Mouse (Mus musculus) intestine, embryonic 15.5 days (tissue): ENCODE data around the gene Slc17a6. TPM values are rescaled to one million over a fixed set of nuclear protein-coding genes. Genes with fewer than 3 reads are reported as not detected.
A peak's percentile ranks its signal among the peaks of the same experiment; 100 is the strongest.

Experiments
- ATAC-seq: fragments of 200-750 bp; cut with Nextera tagmentation; 2 replicates; pipeline ENCODE4 v1.8.0; 2017; ENCODE audit warnings: moderate TSS enrichment, moderate library complexity
- H3K27ac ChIP-seq: fragments of 300-500 bp; sonication (generic); 2 replicates; pipeline ENCODE4 v1.5.1; 2015; ENCODE audit warnings: mild to moderate bottlenecking, inconsistent platforms
- H3K27me3 ChIP-seq: fragments of 300-500 bp; sonication (generic); replicated peaks from 2 replicates; pipeline ENCODE4 v1.6.1; 2015; ENCODE audit warnings: inconsistent platforms
- H3K36me3 ChIP-seq: fragments of 300-500 bp; sonication (generic); 2 replicates; pipeline ENCODE4 v1.6.1; 2015; ENCODE audit warnings: inconsistent platforms
- H3K4me1 ChIP-seq: fragments of 300-500 bp; sonication (generic); replicated peaks from 2 replicates; pipeline ENCODE4 v1.6.1; 2015; ENCODE audit warnings: inconsistent platforms
- H3K4me2 ChIP-seq: fragments of 300-500 bp; sonication (generic); replicated peaks from 2 replicates; pipeline ENCODE4 v1.6.1; 2015; ENCODE audit warnings: mild to moderate bottlenecking, inconsistent platforms
- H3K4me3 ChIP-seq: fragments of 300-500 bp; sonication (generic); replicated peaks from 2 replicates; pipeline ENCODE4 v1.5.1; 2015; ENCODE audit warnings: inconsistent platforms
- H3K9ac ChIP-seq: fragments of 300-500 bp; sonication (generic); 2 replicates; pipeline ENCODE4 v1.6.1; 2015; ENCODE audit warnings: inconsistent platforms
- H3K9me3 ChIP-seq: fragments of 300-500 bp; sonication (generic); 2 replicates; pipeline ENCODE4 v1.6.1; 2016; ENCODE audit warnings: inconsistent platforms
- WGBS: fragments of 180-500 bp; shearing (Covaris S2); methylation state at CpG from one replicate; pipeline ENCODE4 v1.1.7; 2015; 5-methylcytosine and 5-hydroxymethylcytosine counted together
- polyA plus RNA-seq: library from polyadenylated mRNA; unstranded; fragments of >200 nt; fragmentation: Nextera tagmentation; extraction: Ambion mirVana; gene quantifications from 2 replicates; pipeline ENCODE4 v1.2.1, GENCODE M21; 2015

The Slc17a6 gene
- 0.34 TPM in 2 replicates for polyA plus RNA-seq

- Histone ChIP-seq H3K36me3 (no peaks in the 10 kb centered on the region), H3K4me2 (no peak within 1 kb of the TSS), H3K27me3 (peaks cover 45% of the 10 kb centered on the region), H3K4me3 (no peak within 1 kb of the TSS), H3K4me1 (no peaks in the 10 kb centered on the region; the same call in 1 of the 2 replicates), H3K9me3 (no peaks in the 10 kb centered on the region), H3K9ac (no peak within 1 kb of the TSS), H3K27ac (no peak within 1 kb of the TSS)
- under 1% methylated on average over 23 of the region's 23 CpGs for WGBS
- peak; percentile 23; the same call in 1 of the 2 replicates for ATAC-seq
These were observed at the start of gene Slc17a6 for GRCm38 (mm10) chr7:51621694-51622145. Gene Slc17a6, plus strand, starts transcription at chr7:51622006.

DNA sequence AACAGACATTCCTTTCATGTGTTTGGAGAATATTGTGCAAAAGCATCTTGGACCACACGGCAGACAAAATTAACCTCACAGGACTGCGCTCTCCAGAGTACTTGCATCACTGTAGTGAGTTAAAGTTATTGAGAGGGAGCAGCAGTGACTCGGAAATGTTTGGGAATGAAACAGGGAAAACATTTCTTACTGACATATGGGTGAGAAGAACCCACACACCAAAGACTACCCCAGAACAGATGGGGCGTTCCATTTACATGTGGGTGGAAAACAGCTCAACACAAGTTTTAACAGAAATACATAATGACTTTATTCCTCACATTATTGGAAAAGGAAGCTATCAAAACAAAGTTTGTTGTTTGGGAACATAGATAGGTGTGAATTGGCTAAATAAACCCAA lies 21.8 kb upstream of the Slc17a6 start:
- Histone ChIP-seq H3K9me3 (no peaks in the 10 kb centered on the region), H3K27ac (no peak overlapping the region), H3K9ac (no peak overlapping the region), H3K4me2 (no peak overlapping the region), H3K27me3 (no peaks in the 10 kb centered on the region), H3K4me1 (no peaks in the 10 kb centered on the region), H3K4me3 (no peak overlapping the region), H3K36me3 (no peaks in the 10 kb centered on the region)
- WGBS, result 74% methylated on average over 4 of the region's 4 CpGs
- ATAC-seq, result no peak

GRCm38 (mm10) chr7:51603741-51604140 lies 18.1 kb upstream of the Slc17a6 start:
- Histone ChIP-seq H3K9me3 (no peaks in the 10 kb centered on the region), H3K4me3 (no peak overlapping the region), H3K4me2 (no peak overlapping the region), H3K36me3 (no peaks in the 10 kb centered on the region), H3K9ac (no peak overlapping the region), H3K27me3 (no peaks in the 10 kb centered on the region), H3K4me1 (no peaks in the 10 kb centered on the region), H3K27ac (no peak overlapping the region)
- WGBS, result 86% methylated on average over 12 of the region's 12 CpGs
- ATAC-seq, result no peak

DNA sequence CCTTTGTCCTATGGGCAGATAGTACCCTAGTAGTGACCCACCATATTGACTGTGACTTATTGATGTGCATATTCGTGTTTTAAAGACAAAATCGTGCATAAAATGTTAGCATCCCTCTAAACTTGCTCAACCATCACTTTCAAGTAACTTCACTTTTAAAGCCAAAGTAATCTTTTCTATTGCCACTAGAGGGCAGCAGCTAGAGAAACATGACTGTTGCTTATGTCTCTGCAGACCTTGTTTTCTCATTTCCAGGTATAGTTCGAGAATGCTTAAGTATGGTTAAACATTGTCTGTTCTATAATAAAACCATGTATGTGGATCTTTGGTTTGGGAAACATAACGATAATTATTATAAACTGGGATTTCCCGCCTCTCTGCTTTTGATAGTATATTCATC lies 7.4 kb upstream of the Slc17a6 start:
- Histone ChIP-seq H3K9ac (no peak overlapping the region), H3K4me1 (no peaks in the 10 kb centered on the region), H3K27ac (no peak overlapping the region), H3K4me3 (no peak overlapping the region), H3K4me2 (no peak overlapping the region), H3K9me3 (no peaks in the 10 kb centered on the region), H3K36me3 (no peaks in the 10 kb centered on the region), H3K27me3 (no peaks in the 10 kb centered on the region)
- no peak for ATAC-seq
- WGBS, result 44% methylated on average over 5 of the region's 5 CpGs

DNA sequence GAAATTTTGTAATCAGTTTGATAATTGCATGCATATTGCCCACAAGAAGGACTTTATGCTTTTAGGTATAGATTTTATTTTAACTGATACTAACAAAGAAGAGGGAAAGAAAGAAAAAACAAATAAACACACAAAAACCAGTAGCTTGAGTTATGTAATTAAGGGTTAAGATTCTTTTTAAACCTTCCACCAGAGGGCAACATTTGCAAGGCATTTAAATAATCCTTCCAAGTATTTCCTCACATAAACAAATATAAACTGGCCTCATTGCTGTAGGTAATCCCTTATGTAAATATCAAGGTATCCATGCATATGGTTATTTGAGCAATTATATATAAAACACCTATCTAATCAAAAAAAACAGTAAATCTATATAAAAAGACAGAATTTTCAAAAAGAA lies 3.9 kb upstream of the Slc17a6 start:
- Histone ChIP-seq H3K27ac (no peak overlapping the region), H3K9me3 (no peaks in the 10 kb centered on the region), H3K4me3 (no peak overlapping the region), H3K4me1 (no peaks in the 10 kb centered on the region; the same call in 1 of the 2 replicates), H3K36me3 (no peaks in the 10 kb centered on the region), H3K9ac (no peak overlapping the region), H3K27me3 (peaks cover 15% of the 10 kb centered on the region), H3K4me2 (no peak overlapping the region)
- no peak for ATAC-seq

GRCm38 (mm10) chr7:51618412-51618811 lies 3.4 kb upstream of the Slc17a6 start:
- H3K4me3 ChIP-seq, result no peak overlapping the region
- no peak for ATAC-seq
- H3K36me3 ChIP-seq, result no peaks in the 10 kb centered on the region
- no peak overlapping the region for H3K4me2 ChIP-seq
- H3K9ac ChIP-seq, result no peak overlapping the region
- no peaks in the 10 kb centered on the region; the same call in 1 of the 2 replicates for H3K4me1 ChIP-seq
- H3K27ac ChIP-seq, result no peak overlapping the region
- WGBS, result 37% methylated on average over 2 of the region's 2 CpGs
- H3K27me3 ChIP-seq, result peaks cover 16% of the 10 kb centered on the region
- H3K9me3 ChIP-seq, result no peaks in the 10 kb centered on the region

DNA sequence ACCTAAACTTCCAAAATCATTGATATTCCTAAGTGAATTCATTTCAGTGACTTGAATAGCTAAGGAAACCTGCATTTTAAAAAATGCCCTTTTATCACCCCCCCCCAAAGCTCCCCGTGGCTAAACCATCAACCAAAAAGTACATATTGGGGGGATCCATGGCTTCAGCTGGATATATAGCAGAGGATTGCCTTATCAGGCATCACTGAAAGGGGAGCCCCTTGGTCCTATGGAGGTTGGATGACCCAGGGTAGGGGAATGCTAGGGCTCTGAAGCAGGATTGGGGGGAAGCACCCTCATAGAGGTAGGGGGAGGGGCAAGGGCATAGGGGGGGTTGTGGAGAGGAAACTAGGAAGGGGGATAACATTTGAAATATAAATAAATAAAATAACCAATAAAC lies 1.8 kb upstream of the Slc17a6 start:
- ATAC-seq, result no peak
- peaks cover 30% of the 10 kb centered on the region for H3K27me3 ChIP-seq
- no peak overlapping the region for H3K9ac ChIP-seq
- no peak overlapping the region for H3K4me3 ChIP-seq
- H3K27ac ChIP-seq, result no peak overlapping the region
- no peak overlapping the region for H3K4me2 ChIP-seq
- no peaks in the 10 kb centered on the region for H3K36me3 ChIP-seq
- WGBS, result 41% methylated on average over 1 of the region's 1 CpGs
- no peaks in the 10 kb centered on the region for H3K9me3 ChIP-seq
- H3K4me1 ChIP-seq, result no peaks in the 10 kb centered on the region; the same call in 1 of the 2 replicates

GRCm38 (mm10) chr7:51622196-51622595 lies 390 bp downstream of the Slc17a6 start:
- no peaks in the 10 kb centered on the region for H3K36me3 ChIP-seq
- no peak for ATAC-seq
- H3K4me1 ChIP-seq, result no peaks in the 10 kb centered on the region; the same call in 1 of the 2 replicates
- H3K9me3 ChIP-seq, result no peaks in the 10 kb centered on the region
- under 1% methylated on average over 18 of the region's 18 CpGs for WGBS
- H3K27ac ChIP-seq, result no peak overlapping the region
- no peak overlapping the region for H3K9ac ChIP-seq
- peaks cover 50% of the 10 kb centered on the region for H3K27me3 ChIP-seq
- H3K4me2 ChIP-seq, result no peak overlapping the region
- no peak overlapping the region for H3K4me3 ChIP-seq

GRCm38 (mm10) chr7:51622666-51623065 lies 860 bp downstream of the Slc17a6 start:
- H3K9ac ChIP-seq, result no peak overlapping the region
- peaks cover 54% of the 10 kb centered on the region for H3K27me3 ChIP-seq
- H3K9me3 ChIP-seq, result no peaks in the 10 kb centered on the region
- H3K4me1 ChIP-seq, result no peaks in the 10 kb centered on the region; the same call in 1 of the 2 replicates
- no peak overlapping the region for H3K4me3 ChIP-seq
- no peak for ATAC-seq
- 3% methylated on average over 5 of the region's 5 CpGs for WGBS
- no peaks in the 10 kb centered on the region for H3K36me3 ChIP-seq
- H3K27ac ChIP-seq, result no peak overlapping the region
- H3K4me2 ChIP-seq, result no peak overlapping the region

DNA sequence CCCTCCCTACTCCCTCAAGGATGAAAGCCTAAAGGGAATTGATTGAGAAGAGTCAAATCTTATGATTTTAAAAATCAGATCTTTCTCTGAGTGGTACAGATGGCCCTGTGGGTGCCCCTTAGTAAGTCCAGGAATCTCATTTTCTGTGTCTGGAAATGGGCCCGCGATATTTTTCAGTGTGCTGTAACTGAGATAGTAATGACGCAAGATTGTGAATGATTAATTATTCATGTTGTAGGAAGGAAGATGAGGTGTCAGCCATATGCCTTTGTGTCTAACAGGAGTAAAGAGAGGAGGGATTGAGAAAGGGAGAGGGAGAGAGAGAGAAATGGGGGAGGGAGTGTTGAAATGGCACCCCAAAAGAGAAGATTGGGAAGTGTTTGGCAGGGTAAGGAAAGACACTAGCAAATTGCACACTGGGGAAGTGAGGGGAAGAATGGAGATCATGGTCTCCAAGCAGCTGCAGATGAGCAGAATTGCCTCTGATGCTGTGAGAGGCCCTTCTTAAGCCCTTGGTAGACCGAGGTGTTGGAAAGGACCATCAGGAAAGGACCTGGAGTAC lies 2.6 kb downstream of the Slc17a6 start:
- H3K4me3 ChIP-seq, result no peak overlapping the region
- no peaks in the 10 kb centered on the region for H3K9me3 ChIP-seq
- H3K4me1 ChIP-seq, result no peaks in the 10 kb centered on the region; the same call in 1 of the 2 replicates
- no peak overlapping the region for H3K27ac ChIP-seq
- H3K4me2 ChIP-seq, result no peak overlapping the region
- no peak for ATAC-seq
- 5% methylated on average over 4 of the region's 4 CpGs for WGBS
- no peak overlapping the region for H3K9ac ChIP-seq
- no peaks in the 10 kb centered on the region for H3K36me3 ChIP-seq
- H3K27me3 ChIP-seq, result peaks cover 63% of the 10 kb centered on the region

DNA sequence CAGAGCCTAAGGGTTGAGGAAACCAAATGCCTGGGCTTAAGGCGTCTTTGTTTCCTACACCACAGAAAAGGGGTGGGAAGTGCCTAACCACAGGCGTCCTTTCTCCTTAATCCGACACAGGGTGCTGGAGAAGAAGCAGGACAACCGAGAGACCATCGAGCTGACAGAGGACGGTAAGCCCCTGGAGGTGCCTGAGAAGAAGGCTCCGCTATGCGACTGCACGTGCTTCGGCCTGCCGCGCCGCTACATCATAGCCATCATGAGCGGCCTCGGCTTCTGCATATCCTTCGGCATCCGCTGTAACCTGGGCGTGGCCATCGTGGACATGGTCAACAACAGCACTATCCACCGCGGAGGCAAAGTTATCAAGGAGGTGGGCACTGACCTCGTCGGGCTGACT lies 3.4 kb downstream of the Slc17a6 start:
- Histone ChIP-seq H3K27ac (no peak overlapping the region), H3K9me3 (no peaks in the 10 kb centered on the region), H3K36me3 (no peaks in the 10 kb centered on the region), H3K9ac (no peak overlapping the region), H3K4me2 (no peak overlapping the region), H3K4me1 (no peaks in the 10 kb centered on the region; the same call in 1 of the 2 replicates), H3K27me3 (peaks cover 64% of the 10 kb centered on the region), H3K4me3 (no peak overlapping the region)
- no peak for ATAC-seq
- WGBS, result 2% methylated on average over 23 of the region's 23 CpGs

DNA sequence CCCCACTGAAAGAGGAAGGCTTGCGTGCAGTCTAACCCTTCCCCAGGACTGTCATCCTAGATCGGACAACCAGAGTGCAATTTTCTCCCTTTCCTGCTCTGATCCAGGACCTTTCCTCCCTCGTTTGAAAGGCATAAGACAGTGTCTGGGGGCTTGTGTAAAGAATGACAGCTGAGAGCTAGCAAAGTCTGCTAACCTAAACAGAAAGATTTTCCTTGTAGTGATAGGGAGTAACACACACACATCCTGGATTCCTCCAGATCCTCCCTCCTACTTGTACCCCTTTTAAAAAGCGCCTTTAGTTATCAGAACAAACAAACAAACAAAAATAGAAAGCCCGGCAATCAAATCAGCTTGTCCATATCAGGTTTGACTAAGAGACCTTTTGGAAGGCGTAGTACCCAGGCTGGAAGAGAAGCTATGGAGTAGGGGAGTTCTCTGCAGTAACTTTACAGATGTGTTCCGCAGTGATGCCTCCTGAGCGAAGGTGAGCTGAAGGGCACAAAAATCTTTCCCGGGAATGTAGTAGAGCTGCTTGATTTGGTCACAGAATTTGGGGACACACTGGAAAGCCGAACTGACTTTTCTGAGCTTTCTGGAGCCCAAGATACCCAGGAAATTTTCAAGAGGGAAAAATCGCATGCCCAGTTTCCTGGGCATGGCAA lies 3.9 kb downstream of the Slc17a6 start:
- Histone ChIP-seq H3K9ac (no peak overlapping the region), H3K36me3 (no peaks in the 10 kb centered on the region), H3K9me3 (no peaks in the 10 kb centered on the region), H3K4me2 (no peak overlapping the region), H3K27ac (no peak overlapping the region), H3K27me3 (peaks cover 64% of the 10 kb centered on the region), H3K4me1 (no peaks in the 10 kb centered on the region; the same call in 1 of the 2 replicates), H3K4me3 (no peak overlapping the region)
- WGBS, result 3% methylated on average over 11 of the region's 11 CpGs
- no peak for ATAC-seq
